Mouse (Mus musculus) liver, embryonic 11.5 days (tissue): ENCODE data around the gene Kctd17. TPM values are rescaled to one million over a fixed set of nuclear protein-coding genes. Genes with fewer than 3 reads are reported as not detected.

Experiments used
- ATAC-seq: fragments of 200-750 bp; cut with Nextera tagmentation; replicated peaks from 2 replicates; pipeline ENCODE4 v1.8.0; 2017; ENCODE audit warnings: moderate number of reproducible peaks, mild to moderate bottlenecking, moderate TSS enrichment, moderate library complexity; ENCODE audit not compliant: low FRiP score
- DNase-seq: peaks from one replicate; pipeline ENCODE4 v3.0.0-alpha.2; 2017; ENCODE audit warnings: low spot score
- H3K27ac ChIP-seq: fragments of 300-500 bp; sonication (generic); 2 replicates; pipeline ENCODE4 v1.5.1; 2014; ENCODE audit warnings: mild to moderate bottlenecking, low read depth, low read length, control low read depth
- H3K27me3 ChIP-seq: fragments of 300-500 bp; sonication (generic); replicated peaks from 2 replicates; pipeline ENCODE4 v1.6.1; 2014; ENCODE audit warnings: low read length, mixed read lengths; ENCODE audit not compliant: control insufficient read depth, insufficient read depth
- H3K36me3 ChIP-seq: fragments of 300-500 bp; sonication (generic); 2 replicates; pipeline ENCODE4 v1.6.1; 2014; ENCODE audit warnings: mild to moderate bottlenecking, low read length, moderate library complexity, mixed read lengths; ENCODE audit not compliant: control insufficient read depth, insufficient read depth
- H3K4me1 ChIP-seq: fragments of 300-500 bp; sonication (generic); replicated peaks from 2 replicates; pipeline ENCODE4 v1.6.1; 2014; ENCODE audit warnings: low read length, mixed read lengths; ENCODE audit not compliant: control insufficient read depth, insufficient read depth
- H3K4me2 ChIP-seq: fragments of 300-500 bp; sonication (generic); 2 replicates; pipeline ENCODE4 v1.6.1; 2014; ENCODE audit warnings: mild to moderate bottlenecking, control low read depth, moderate library complexity
- H3K4me3 ChIP-seq: fragments of 300-500 bp; sonication (generic); 2 replicates; pipeline ENCODE4 v1.5.1; 2014; ENCODE audit warnings: low read depth, low read length, control low read depth
- H3K9ac ChIP-seq: fragments of 300-500 bp; sonication (generic); 2 replicates; pipeline ENCODE4 v1.6.1; 2014; ENCODE audit warnings: low read depth, low read length, control low read depth
- H3K9me3 ChIP-seq: fragments of 300-500 bp; sonication (generic); 2 replicates; pipeline ENCODE4 v1.6.1; 2016; ENCODE audit warnings: low read length, inconsistent platforms, mixed read lengths; ENCODE audit not compliant: control insufficient read depth
- WGBS: fragments of 180-500 bp; shearing (Covaris S2); extraction: QIAGEN DNeasy Blood & Tissue Kit; methylation state at CpG from one replicate; pipeline ENCODE4 v1.1.7; 2014; 5-methylcytosine and 5-hydroxymethylcytosine counted together
- polyA plus RNA-seq: library from polyadenylated mRNA; unstranded; fragments of >200 nt; fragmentation: Nextera tagmentation; extraction: Ambion mirVana; gene quantifications from 2 replicates; pipeline ENCODE4 v1.2.1, GENCODE M21; 2014

Kctd17 gene
- polyA plus RNA-seq, 1 experiment from 2014 or later = 19.2 TPM

- Histone ChIP-seq H3K36me3 (no peaks in the 10 kb centered on the region), H3K4me1 (peaks cover 17% of the 10 kb centered on the region), H3K27ac (no peak overlapping the region; the same call in 1 of the 2 replicates), H3K27me3 (peaks cover 23% of the 10 kb centered on the region), H3K9ac (no peak overlapping the region), H3K9me3 (no peaks in the 10 kb centered on the region), H3K4me3 (peak overlapping the region; percentile 14), H3K4me2 (peak overlapping the region; percentile 59)
- DNase-seq (peak; percentile 70), ATAC-seq (peak; percentile 29; the same call in 1 of the 2 replicates)
- 19% methylated on average over 31 of the region's 32 CpGs for WGBS
Measured at GRCm38 (mm10) chr15:78436380-78437192, 8.2 kb downstream of the Kctd17 start.

GRCm38 (mm10) chr15:78437237-78438017 is 9.1 kb downstream of the Kctd17 start:
- H3K27me3 ChIP-seq = peaks cover 23% of the 10 kb centered on the region
- peak overlapping the region; percentile 59 for H3K4me2 ChIP-seq
- ATAC-seq (0 out of 2 replicates have a peak, but pooled peaks have one; percentile 24), DNase-seq (no peak)
- H3K9ac ChIP-seq = no peak overlapping the region
- peak overlapping the region; percentile 74 for H3K27ac ChIP-seq
- H3K9me3 ChIP-seq = no peaks in the 10 kb centered on the region
- H3K4me3 ChIP-seq = no peak overlapping the region
- peaks cover 15% of the 10 kb centered on the region for H3K4me1 ChIP-seq
- 24% methylated on average over 23 of the region's 23 CpGs for WGBS
- no peaks in the 10 kb centered on the region for H3K36me3 ChIP-seq

GRCm38 (mm10) chr15:78438018-78438394 is 9.6 kb downstream of the Kctd17 start:
- Histone ChIP-seq H3K4me2 (no peak overlapping the region), H3K4me1 (peaks cover 15% of the 10 kb centered on the region), H3K9ac (no peak overlapping the region), H3K4me3 (no peak overlapping the region), H3K9me3 (no peaks in the 10 kb centered on the region), H3K27me3 (peaks cover 23% of the 10 kb centered on the region), H3K36me3 (no peaks in the 10 kb centered on the region), H3K27ac (no peak overlapping the region)
- 54% methylated on average over 4 of the region's 4 CpGs for WGBS
- DNase-seq = no peak
- ATAC-seq = no peak

- Histone ChIP-seq H3K27ac (no peak overlapping the region), H3K36me3 (no peaks in the 10 kb centered on the region), H3K4me3 (no peak overlapping the region), H3K27me3 (peaks cover 23% of the 10 kb centered on the region), H3K9ac (no peak overlapping the region), H3K9me3 (no peaks in the 10 kb centered on the region), H3K4me2 (no peak overlapping the region), H3K4me1 (peaks cover 15% of the 10 kb centered on the region)
- 48% methylated on average over 8 of the region's 8 CpGs for WGBS
- DNase-seq = no peak
- ATAC-seq = no peak
Measured at GRCm38 (mm10) chr15:78438505-78438904, 10.1 kb downstream of the Kctd17 start.

GRCm38 (mm10) chr15:78438973-78439372 is 10.6 kb downstream of the Kctd17 start:
- peaks cover 15% of the 10 kb centered on the region for H3K4me1 ChIP-seq
- no peak overlapping the region for H3K27ac ChIP-seq
- DNase-seq (no peak), ATAC-seq (no peak)
- H3K4me2 ChIP-seq = no peak overlapping the region
- peaks cover 23% of the 10 kb centered on the region for H3K27me3 ChIP-seq
- H3K9ac ChIP-seq = no peak overlapping the region
- H3K4me3 ChIP-seq = no peak overlapping the region
- no peaks in the 10 kb centered on the region for H3K9me3 ChIP-seq
- 64% methylated on average over 9 of the region's 9 CpGs for WGBS
- H3K36me3 ChIP-seq = no peaks in the 10 kb centered on the region

GRCm38 (mm10) chr15:78442231-78442630 is 13.9 kb downstream of the Kctd17 start:
- no peak overlapping the region for H3K4me3 ChIP-seq
- H3K9ac ChIP-seq = no peak overlapping the region
- H3K4me1 ChIP-seq = peaks cover 9% of the 10 kb centered on the region
- ATAC-seq (no peak), DNase-seq (no peak)
- H3K36me3 ChIP-seq = no peaks in the 10 kb centered on the region
- peaks cover 8% of the 10 kb centered on the region for H3K27me3 ChIP-seq
- H3K27ac ChIP-seq = no peak overlapping the region
- 84% methylated on average over 19 of the region's 19 CpGs for WGBS
- H3K4me2 ChIP-seq = no peak overlapping the region
- no peaks in the 10 kb centered on the region for H3K9me3 ChIP-seq

- Histone ChIP-seq H3K4me2 (no peak overlapping the region), H3K9ac (no peak overlapping the region), H3K36me3 (no peaks in the 10 kb centered on the region), H3K9me3 (no peaks in the 10 kb centered on the region), H3K4me3 (no peak overlapping the region), H3K27ac (no peak overlapping the region), H3K4me1 (peaks cover 3% of the 10 kb centered on the region; the same call in 1 of the 2 replicates), H3K27me3 (no peaks in the 10 kb centered on the region; the same call in 1 of the 2 replicates)
- WGBS = 54% methylated on average over 6 of the region's 6 CpGs
- ATAC-seq = no peak
- DNase-seq = no peak
Measured at GRCm38 (mm10) chr15:78443857-78444256, 15.5 kb downstream of the Kctd17 start.

- ATAC-seq = no peak
- Histone ChIP-seq H3K27me3 (no peaks in the 10 kb centered on the region; the same call in 1 of the 2 replicates), H3K36me3 (no peaks in the 10 kb centered on the region), H3K4me2 (no peak overlapping the region), H3K9me3 (no peaks in the 10 kb centered on the region), H3K4me1 (peaks cover 19% of the 10 kb centered on the region), H3K9ac (no peak overlapping the region), H3K4me3 (no peak overlapping the region), H3K27ac (no peak overlapping the region)
- no peak for DNase-seq
- 48% methylated on average over 7 of the region's 7 CpGs for WGBS
Measured at GRCm38 (mm10) chr15:78447121-78447520, 18.8 kb downstream of the Kctd17 start.
